Mouse (Mus musculus): Measurements from ENCODE around the gene Brinp2. TPM values are rescaled to one million over a fixed set of nuclear protein-coding genes. Genes with fewer than 3 reads are reported as not detected.

The Brinp2 gene
- polyA plus RNA-seq, 1 experiment from 2014 or later = 1.0 TPM

DNA sequence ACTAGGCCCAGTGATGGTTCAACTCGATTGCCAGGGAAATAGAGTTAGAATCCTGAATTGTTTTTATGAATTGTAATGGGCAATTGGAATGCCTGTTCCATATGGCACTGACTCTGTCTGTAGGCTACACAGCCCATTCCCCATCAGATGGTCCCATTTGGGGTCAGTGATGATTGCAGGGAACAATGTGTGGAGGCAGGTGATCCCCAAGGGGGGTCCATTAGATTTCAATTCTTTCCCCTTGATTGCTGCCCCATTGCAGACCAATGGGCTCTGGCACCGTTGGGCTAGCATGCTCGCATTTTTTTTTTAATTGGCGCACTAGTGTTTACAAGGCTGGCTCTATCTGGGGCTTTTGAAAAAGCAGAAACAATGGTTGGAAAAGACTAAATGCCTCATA lies 136.0 kb downstream of the Brinp2 start:
- no peak overlapping the region for H3K4me2 ChIP-seq
- no peaks in the 10 kb centered on the region for H3K36me3 ChIP-seq
- H3K27ac ChIP-seq (ENCODE audit: poor library complexity, severe bottlenecking) = no peak overlapping the region
- ATAC-seq (ENCODE audit: insufficient number of reproducible peaks, low FRiP score) = no peak
- no peaks in the 10 kb centered on the region for H3K9me3 ChIP-seq (replicated peaks)
- no peak overlapping the region for H3K9ac ChIP-seq
- WGBS = 82% methylated on average over 4 of the region's 4 CpGs
- H3K4me3 ChIP-seq = no peak overlapping the region
- no peaks in the 10 kb centered on the region for H3K27me3 ChIP-seq (replicated peaks)
- no peaks in the 10 kb centered on the region for H3K4me1 ChIP-seq (replicated peaks)

DNA sequence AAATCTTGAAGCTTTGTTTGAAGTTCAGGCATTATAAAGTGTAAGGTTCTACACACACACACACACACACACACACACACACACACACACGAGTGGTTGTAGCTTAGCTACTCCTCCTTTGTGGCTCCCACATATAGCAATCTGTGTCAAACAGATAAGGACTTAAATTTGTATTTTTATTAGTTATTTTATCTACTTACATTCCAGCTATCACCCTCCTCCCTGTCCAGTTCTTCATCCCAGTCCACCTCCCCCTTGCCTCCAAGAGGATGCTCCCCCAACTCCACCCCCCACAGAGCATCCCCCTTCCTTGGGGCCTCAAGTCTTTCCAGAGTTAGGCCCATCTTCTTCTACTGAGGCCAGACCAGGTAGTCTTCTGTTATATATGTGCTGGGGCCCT lies 137.4 kb downstream of the Brinp2 start:
- Histone ChIP-seq H3K4me1 (replicated peaks) (no peaks in the 10 kb centered on the region), H3K4me2 (no peak overlapping the region), H3K9me3 (replicated peaks) (no peaks in the 10 kb centered on the region), H3K9ac (no peak overlapping the region), H3K27me3 (replicated peaks) (no peaks in the 10 kb centered on the region), H3K4me3 (no peak overlapping the region), H3K27ac (ENCODE audit: poor library complexity, severe bottlenecking) (no peak overlapping the region), H3K36me3 (no peaks in the 10 kb centered on the region)
- WGBS = 50% methylated on average over 1 of the region's 1 CpGs
- ATAC-seq (ENCODE audit: insufficient number of reproducible peaks, low FRiP score) = no peak

DNA sequence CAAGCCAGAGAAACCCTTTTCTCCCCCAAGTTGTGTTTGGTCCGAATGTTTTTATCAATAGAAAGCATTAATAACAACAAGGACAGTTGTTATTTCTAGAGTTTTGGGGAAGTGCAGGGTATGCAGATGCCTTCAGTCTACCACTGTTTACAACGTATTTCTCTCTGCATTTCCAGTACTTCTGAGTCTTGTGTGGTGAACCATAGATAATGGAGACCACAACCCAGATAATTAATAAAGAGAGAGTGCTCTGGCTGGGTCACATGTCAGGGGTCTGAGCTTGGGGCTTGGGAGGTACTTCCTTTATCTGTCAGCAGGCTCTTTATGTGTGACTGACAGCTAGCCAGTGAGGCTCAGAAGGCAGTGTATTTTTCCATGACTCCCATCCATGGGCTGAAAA lies 137.8 kb downstream of the Brinp2 start:
- WGBS = 37% methylated on average over 2 of the region's 2 CpGs
- H3K4me1 ChIP-seq (replicated peaks) = no peaks in the 10 kb centered on the region
- no peaks in the 10 kb centered on the region for H3K9me3 ChIP-seq (replicated peaks)
- no peak overlapping the region for H3K4me3 ChIP-seq
- no peak overlapping the region for H3K9ac ChIP-seq
- no peak overlapping the region for H3K27ac ChIP-seq (ENCODE audit: poor library complexity, severe bottlenecking)
- no peak for ATAC-seq (ENCODE audit: insufficient number of reproducible peaks, low FRiP score)
- H3K4me2 ChIP-seq = no peak overlapping the region
- H3K27me3 ChIP-seq (replicated peaks) = no peaks in the 10 kb centered on the region
- H3K36me3 ChIP-seq = no peaks in the 10 kb centered on the region

DNA sequence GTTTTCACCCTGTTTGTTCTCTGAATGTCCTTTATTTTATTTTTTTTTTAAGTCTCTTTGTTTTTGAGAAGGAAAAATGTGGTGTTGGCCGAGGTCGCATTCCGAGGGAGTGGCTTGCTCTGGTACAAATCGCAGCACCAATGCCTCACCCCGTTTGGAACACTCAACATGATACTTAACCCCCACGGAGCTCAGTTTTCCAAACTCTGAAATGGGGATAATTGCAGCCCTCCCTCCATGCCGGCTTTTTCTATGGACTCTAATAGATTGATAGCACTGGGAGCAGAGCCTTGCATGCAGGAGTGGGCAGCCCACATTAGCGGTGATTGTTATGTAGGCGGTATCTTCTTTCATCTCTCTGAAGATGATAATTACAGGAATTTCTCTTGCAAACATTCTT lies 140.5 kb downstream of the Brinp2 start:
- no peak overlapping the region for H3K9ac ChIP-seq
- H3K27ac ChIP-seq (ENCODE audit: poor library complexity, severe bottlenecking) = no peak overlapping the region
- no peaks in the 10 kb centered on the region for H3K4me1 ChIP-seq (replicated peaks)
- no peak overlapping the region for H3K4me2 ChIP-seq
- no peak overlapping the region for H3K4me3 ChIP-seq
- H3K36me3 ChIP-seq = no peaks in the 10 kb centered on the region
- no peaks in the 10 kb centered on the region for H3K27me3 ChIP-seq (replicated peaks)
- ATAC-seq (ENCODE audit: insufficient number of reproducible peaks, low FRiP score) = no peak
- H3K9me3 ChIP-seq (replicated peaks) = no peaks in the 10 kb centered on the region
- 67% methylated on average over 9 of the region's 9 CpGs for WGBS

DNA sequence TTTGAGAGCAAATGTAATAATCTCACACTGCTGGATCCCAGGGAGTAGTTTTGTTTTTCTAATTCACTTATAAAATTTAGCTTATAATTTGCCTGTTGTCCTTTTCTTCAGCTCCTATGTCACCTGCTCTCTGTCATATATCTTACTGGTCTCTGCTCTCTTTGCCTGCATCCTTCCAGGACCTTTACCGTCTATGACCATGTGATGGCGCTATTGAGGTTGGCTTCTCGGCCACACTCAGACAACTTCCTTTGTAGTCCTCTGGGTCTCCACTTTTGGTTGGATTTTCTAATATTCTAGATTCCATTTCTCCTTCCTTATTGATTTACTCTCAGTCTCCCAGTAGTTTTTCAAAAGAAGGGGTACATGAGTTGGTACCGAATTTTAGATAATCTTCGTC lies 141.4 kb downstream of the Brinp2 start:
- no peak overlapping the region for H3K4me2 ChIP-seq
- no peaks in the 10 kb centered on the region for H3K9me3 ChIP-seq (replicated peaks)
- H3K9ac ChIP-seq = no peak overlapping the region
- no peak overlapping the region for H3K27ac ChIP-seq (ENCODE audit: poor library complexity, severe bottlenecking)
- 46% methylated on average over 5 of the region's 5 CpGs for WGBS
- H3K4me3 ChIP-seq = no peak overlapping the region
- ATAC-seq (ENCODE audit: insufficient number of reproducible peaks, low FRiP score) = no peak
- no peaks in the 10 kb centered on the region for H3K4me1 ChIP-seq (replicated peaks)
- H3K36me3 ChIP-seq = no peaks in the 10 kb centered on the region
- no peaks in the 10 kb centered on the region for H3K27me3 ChIP-seq (replicated peaks)

DNA sequence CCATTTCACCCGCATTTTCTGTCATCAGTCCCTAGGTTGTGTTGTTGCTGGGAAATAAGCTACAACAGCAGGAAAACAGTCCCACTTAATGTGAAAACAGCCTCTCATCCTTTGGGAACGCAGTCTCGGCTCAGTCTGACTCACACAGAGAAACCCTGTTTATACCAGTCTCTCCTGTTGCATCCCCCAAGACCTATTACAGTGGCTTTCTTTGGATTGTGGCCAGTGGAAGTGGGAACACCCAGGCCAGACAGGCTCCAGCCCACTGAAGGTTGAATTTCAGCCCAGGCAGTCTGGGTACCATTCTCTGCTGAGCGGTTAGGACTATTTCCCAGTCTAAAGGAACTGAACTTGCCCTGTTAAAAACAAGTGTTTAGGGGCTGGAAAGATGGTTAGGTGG lies 142.4 kb downstream of the Brinp2 start:
- H3K4me1 ChIP-seq (replicated peaks) = no peaks in the 10 kb centered on the region
- no peaks in the 10 kb centered on the region for H3K27me3 ChIP-seq (replicated peaks)
- no peak overlapping the region for H3K4me2 ChIP-seq
- ATAC-seq (ENCODE audit: insufficient number of reproducible peaks, low FRiP score) = no peak
- no peak overlapping the region for H3K27ac ChIP-seq (ENCODE audit: poor library complexity, severe bottlenecking)
- no peak overlapping the region for H3K4me3 ChIP-seq
- no peak overlapping the region for H3K9ac ChIP-seq
- WGBS = 66% methylated on average over 4 of the region's 4 CpGs
- H3K9me3 ChIP-seq (replicated peaks) = no peaks in the 10 kb centered on the region
- H3K36me3 ChIP-seq = no peaks in the 10 kb centered on the region

DNA sequence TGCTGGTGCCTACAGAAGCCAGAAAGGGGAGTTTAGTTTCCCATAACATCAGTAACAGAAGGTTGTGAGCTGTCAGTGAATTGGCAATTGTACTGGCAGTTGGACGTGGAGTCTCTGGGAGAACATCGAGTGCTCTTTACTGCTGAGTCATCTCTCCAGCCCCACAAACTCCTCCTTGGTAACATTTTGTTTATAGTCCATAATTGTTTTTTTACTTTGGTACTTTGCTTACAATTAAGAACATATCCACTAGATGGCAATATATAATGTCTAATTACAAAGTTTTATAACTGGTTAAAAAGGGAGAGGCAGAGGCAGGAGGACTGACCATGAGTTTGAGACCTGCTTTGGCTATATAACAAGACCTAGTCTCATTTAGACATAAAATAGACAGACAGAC lies 148.5 kb downstream of the Brinp2 start:
- Histone ChIP-seq H3K4me1 (replicated peaks) (no peaks in the 10 kb centered on the region), H3K4me3 (no peak overlapping the region), H3K9ac (no peak overlapping the region), H3K9me3 (replicated peaks) (no peaks in the 10 kb centered on the region), H3K27ac (ENCODE audit: poor library complexity, severe bottlenecking) (no peak overlapping the region), H3K4me2 (no peak overlapping the region), H3K27me3 (replicated peaks) (no peaks in the 10 kb centered on the region), H3K36me3 (no peaks in the 10 kb centered on the region)
- WGBS = 73% methylated on average over 2 of the region's 2 CpGs
- no peak for ATAC-seq (ENCODE audit: insufficient number of reproducible peaks, low FRiP score)

DNA sequence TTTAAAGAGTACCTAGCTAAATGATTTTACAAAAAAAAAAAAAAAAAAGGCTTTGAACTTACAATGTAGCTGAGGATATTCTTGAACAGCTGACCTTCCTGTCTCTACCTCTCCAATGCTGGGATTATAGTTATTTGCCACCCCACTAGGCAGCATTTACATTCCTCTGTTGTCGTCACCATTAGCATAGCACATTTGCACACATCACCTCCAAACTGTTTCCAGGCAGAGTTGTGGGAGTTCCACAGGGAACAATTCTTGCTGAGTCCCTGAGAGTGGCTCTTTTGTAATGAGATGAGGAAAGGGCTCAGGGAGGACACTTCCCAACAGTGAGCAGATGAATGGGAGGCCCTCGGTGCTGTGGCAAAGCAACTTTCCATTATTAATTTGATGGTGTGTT lies 153.2 kb downstream of the Brinp2 start:
- ATAC-seq (ENCODE audit: insufficient number of reproducible peaks, low FRiP score) = no peak
- H3K4me3 ChIP-seq = no peak overlapping the region
- H3K9me3 ChIP-seq (replicated peaks) = no peaks in the 10 kb centered on the region
- H3K36me3 ChIP-seq = no peaks in the 10 kb centered on the region
- 65% methylated on average over 2 of the region's 2 CpGs for WGBS
- H3K4me2 ChIP-seq = no peak overlapping the region
- no peaks in the 10 kb centered on the region for H3K27me3 ChIP-seq (replicated peaks)
- no peak overlapping the region for H3K27ac ChIP-seq (ENCODE audit: poor library complexity, severe bottlenecking)
- H3K4me1 ChIP-seq (replicated peaks) = no peaks in the 10 kb centered on the region
- H3K9ac ChIP-seq = no peak overlapping the region

Other genes starting within 250 kb of the Brinp2 start
- 1.6 and 1.7 TPM in 2 replicates for gene Astn1, start 5.9 kb upstream of the Brinp2 start, polyA plus RNA-seq (2016; fragmentation: Nextera tagmentation; extraction: Ambion mirVana)